Mouse (Mus musculus) heart, adult 2 months (tissue): ENCODE results near the gene Dcun1d4. TPM values are rescaled to one million over a fixed set of nuclear protein-coding genes. Genes with fewer than 3 reads are reported as not detected.
"Not testable (repeated sequence)": the region's sequence is repeated elsewhere in the genome, so short reads cannot be mapped to it uniquely, and the experiment has no call there.

Experiments used
- DNase-seq, 2 experiments: peaks; one replicate each; pipeline ENCODE4 v3.0.0; 2021
- H3K27ac ChIP-seq: fragments of 200-600 bp; 2 replicates; pipeline ENCODE4 v1.8.1; 2022
- H3K27me3 ChIP-seq: fragments of 200-500 bp; 2 replicates; pipeline ENCODE4 v1.6.1; 2012; ENCODE audit warnings: mild to moderate bottlenecking, low read length, inconsistent platforms, mixed read lengths; ENCODE audit not compliant: control insufficient read depth, insufficient read depth
- H3K36me3 ChIP-seq: fragments of 200-500 bp; 2 replicates; pipeline ENCODE4 v1.6.1; 2012; ENCODE audit warnings: low read length, inconsistent platforms; ENCODE audit not compliant: control insufficient read depth, insufficient read depth
- H3K4me1 ChIP-seq: fragments of 200-500 bp; 2 replicates; pipeline ENCODE4 v1.6.1; 2011; ENCODE audit warnings: low read length; ENCODE audit not compliant: control insufficient read depth, insufficient read depth
- H3K4me3 ChIP-seq: fragments of 200-600 bp; 2 replicates; pipeline ENCODE4 v1.8.1; 2022
- H3K79me2 ChIP-seq: fragments of 200-500 bp; replicated peaks from 2 replicates; pipeline ENCODE4 v1.6.1; 2012; ENCODE audit warnings: mild to moderate bottlenecking, inconsistent platforms, low read length, moderate library complexity, mixed read lengths; ENCODE audit not compliant: control insufficient read depth, insufficient read depth
- H3K9ac ChIP-seq: fragments of 200-500 bp; 2 replicates; pipeline ENCODE4 v1.6.1; 2012; ENCODE audit warnings: low read depth, mild to moderate bottlenecking, control low read depth, inconsistent platforms, low read length, mixed read lengths
- CTCF ChIP-seq: fragments of 200-600 bp; IDR thresholded peaks from 2 replicates; pipeline ENCODE4 v1.8.1; 2022; ENCODE audit warnings: antibody characterized with exemption, mild to moderate bottlenecking, moderate library complexity
- EP300 ChIP-seq: fragments of 200-500 bp; IDR thresholded peaks from 2 replicates; pipeline ENCODE4 v1.6.1; 2011; ENCODE audit warnings: low read depth, low read length, control low read depth; ENCODE audit not compliant: insufficient read depth
- POLR2A ChIP-seq: fragments of 200-500 bp; IDR thresholded peaks from 2 replicates; pipeline ENCODE4 v1.6.1; 2011; ENCODE audit warnings: mild to moderate bottlenecking, low read depth, low read length, control low read depth; ENCODE audit not compliant: insufficient read depth
- WGBS: fragments of 180-500 bp; shearing (Covaris S2); methylation state at CpG from one replicate; pipeline ENCODE4 v1.1.7; 2018; 5-methylcytosine and 5-hydroxymethylcytosine counted together
- intact Hi-C: fragments of 180-260 bp; cut with DNase I; formaldehyde crosslinking; loops from one replicate; pipeline ENCODE4 v1.15.1; 2025
- polyA plus RNA-seq: library from polyadenylated mRNA; depleted of rRNA; stranded (reverse); fragments of >200 nt; gene quantifications from 2 replicates; pipeline ENCODE4 v1.2.3, GENCODE M21; 2012
- total RNA-seq, 2 experiments: library from RNA; stranded (reverse); gene quantifications; 2 replicates each; pipeline ENCODE4 v1.2.3; 2021

Dcun1d4 gene
- total and polyA plus RNA-seq, 3 experiments = 4.7 to 17.4 (median 17.2) TPM

DNA sequence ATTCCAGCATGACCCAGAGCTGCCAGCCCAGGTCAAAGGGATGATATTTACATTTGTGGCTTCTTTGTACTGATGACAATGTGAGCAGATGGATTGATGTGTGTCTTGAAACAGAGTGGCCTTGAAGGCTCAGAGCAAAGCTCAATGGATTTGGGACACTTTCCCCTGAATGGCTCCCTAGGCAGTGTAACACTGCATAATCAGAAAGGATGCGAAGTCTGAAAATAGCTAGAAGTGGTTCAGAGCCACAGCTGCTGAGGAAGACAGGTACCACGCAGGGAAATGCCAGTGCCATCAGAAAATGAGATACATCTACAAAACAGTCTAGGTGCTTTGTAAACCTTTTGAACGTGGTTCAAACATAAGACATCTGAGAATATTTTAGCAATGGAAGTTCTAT is 97.3 kb downstream of the Dcun1d4 start:
- Histone ChIP-seq H3K4me1 (0 out of 2 replicates have a peak, but pooled peaks cover 1% of the 10 kb centered on the region), H3K36me3 (no peaks in the 10 kb centered on the region), H3K9ac (no peak overlapping the region), H3K27ac (no peak overlapping the region), H3K79me2 (no peaks in the 10 kb centered on the region), H3K4me3 (no peak overlapping the region), H3K27me3 (no peaks in the 10 kb centered on the region)
- TF ChIP-seq CTCF (no peak), EP300 (no peak), POLR2A (no peak)
- no peak for DNase-seq
- intact Hi-C loops = no loop called here
- WGBS = 82% methylated on average over 3 of the region's 3 CpGs

DNA sequence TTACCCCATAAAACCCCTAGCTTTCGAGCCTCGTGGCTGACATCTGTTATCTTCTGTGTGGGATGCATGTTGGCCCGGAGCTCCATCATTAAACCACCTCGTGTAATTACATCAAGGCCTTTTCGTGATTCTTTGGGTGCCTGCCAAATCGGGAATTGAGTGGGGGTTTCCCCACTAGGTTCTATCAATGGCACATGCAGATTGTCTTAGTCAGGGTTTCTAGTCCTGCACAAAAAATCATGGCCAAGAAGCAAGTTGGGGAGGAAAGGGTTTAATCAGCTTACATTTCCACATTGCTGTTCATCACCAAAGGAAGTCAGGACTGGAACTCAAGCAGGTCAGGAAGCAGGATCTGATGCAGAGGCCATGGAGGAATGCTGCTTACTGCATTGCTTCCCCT is 103.2 kb downstream of the Dcun1d4 start:
- H3K27ac ChIP-seq, H3K4me3 ChIP-seq, H3K36me3 ChIP-seq, H3K4me1 ChIP-seq, DNase-seq, H3K9ac ChIP-seq, intact Hi-C loops, H3K27me3 ChIP-seq, H3K79me2 ChIP-seq: not testable (repeated sequence)
- WGBS = 67% methylated on average over 6 of the region's 6 CpGs

DNA sequence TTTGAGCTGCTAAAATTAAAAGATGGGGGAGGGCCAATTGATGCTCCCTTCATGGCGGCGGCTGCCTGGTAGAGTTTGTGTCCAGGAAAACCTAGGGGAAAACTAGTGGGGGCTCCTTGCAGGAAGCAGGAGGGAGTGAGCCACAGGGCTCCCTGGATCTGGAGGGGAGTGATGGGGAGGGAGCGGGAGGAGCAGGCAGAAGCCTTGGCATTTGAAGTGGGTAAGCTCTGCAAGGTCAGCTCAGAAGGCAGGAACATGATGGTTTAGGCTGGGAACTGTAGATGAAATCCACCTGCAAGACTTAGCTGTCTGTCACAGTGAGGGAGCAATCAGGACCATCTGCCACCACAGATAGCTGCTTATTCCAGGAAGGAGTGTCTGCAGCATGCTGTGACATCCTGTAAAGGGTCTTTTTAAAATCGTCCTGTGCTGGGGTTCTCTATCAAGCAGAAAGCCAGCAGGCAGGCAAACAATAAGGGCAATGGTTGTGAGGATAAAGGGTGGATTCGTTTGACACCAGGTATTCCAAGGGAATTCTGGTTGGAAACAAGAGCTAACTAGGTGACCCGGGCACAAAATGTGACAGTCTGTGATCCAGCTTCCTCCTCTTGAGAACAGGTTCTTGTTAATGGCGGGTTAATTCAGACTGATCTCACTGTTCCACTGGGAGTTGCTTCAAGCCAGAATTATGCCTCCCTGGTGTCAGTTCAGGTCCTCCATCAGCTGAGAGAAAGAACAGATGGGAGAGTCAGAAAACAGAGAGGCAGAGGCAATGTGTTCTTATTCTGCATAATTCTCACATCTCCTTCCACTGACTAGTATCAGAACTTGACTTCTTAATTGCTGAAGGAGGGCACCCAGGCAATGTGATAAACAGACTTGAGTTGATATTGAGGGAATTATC is 104.7 kb downstream of the Dcun1d4 start:
- 45% methylated on average over 7 of the region's 7 CpGs for WGBS

GRCm38 (mm10) chr5:73586597-73586996 is 105.8 kb downstream of the Dcun1d4 start:
- intact Hi-C loops = no loop called here
- no peaks in the 10 kb centered on the region for H3K36me3 ChIP-seq
- no peaks in the 10 kb centered on the region for H3K4me1 ChIP-seq
- H3K4me3 ChIP-seq = no peak overlapping the region
- no peak overlapping the region for H3K27ac ChIP-seq
- H3K9ac ChIP-seq = no peak overlapping the region
- no peak for DNase-seq
- WGBS = 90% methylated on average over 4 of the region's 4 CpGs
- no peaks in the 10 kb centered on the region for H3K27me3 ChIP-seq
- no peak for TF ChIP-seq POLR2A
- TF ChIP-seq EP300 = no peak
- TF ChIP-seq CTCF = no peak
- no peaks in the 10 kb centered on the region for H3K79me2 ChIP-seq

More for the DNA sequence above, 104.7 kb downstream of the Dcun1d4 start:
- Histone ChIP-seq H3K27me3 (no peaks in the 10 kb centered on the region), H3K79me2 (no peaks in the 10 kb centered on the region), H3K36me3 (no peaks in the 10 kb centered on the region), H3K4me3 (no peak overlapping the region), H3K27ac (no peak overlapping the region), H3K9ac (no peak overlapping the region), H3K4me1 (no peaks in the 10 kb centered on the region)
- DNase-seq = no peak
- TF ChIP-seq POLR2A (no peak), CTCF (no peak), EP300 (no peak)
- intact Hi-C loops = no loop called here

DNA sequence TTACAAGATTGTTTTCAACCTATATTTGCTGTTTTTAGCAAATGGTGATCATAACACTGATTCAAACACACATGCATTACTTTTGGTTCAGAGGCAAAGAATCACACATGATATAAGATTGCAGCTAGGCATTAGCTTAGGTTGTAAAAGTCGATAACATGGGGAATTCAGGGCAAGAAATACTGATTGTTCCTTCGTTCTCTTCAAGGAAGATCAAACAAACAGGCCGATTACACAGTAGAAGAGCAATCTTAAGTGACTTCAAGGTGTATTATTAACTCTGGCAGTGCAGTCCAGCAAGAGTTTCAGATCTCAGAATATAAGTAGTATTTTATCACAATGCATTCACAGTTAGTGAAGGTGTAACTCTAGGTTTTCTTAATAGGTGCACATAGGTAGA is 106.3 kb downstream of the Dcun1d4 start:
- Histone ChIP-seq H3K79me2 (no peaks in the 10 kb centered on the region), H3K4me3 (no peak overlapping the region), H3K9ac (no peak overlapping the region), H3K4me1 (no peaks in the 10 kb centered on the region), H3K27me3 (no peaks in the 10 kb centered on the region), H3K27ac (no peak overlapping the region), H3K36me3 (no peaks in the 10 kb centered on the region)
- intact Hi-C loops = no loop called here
- no peak for TF ChIP-seq CTCF
- no peak for TF ChIP-seq EP300
- no peak for TF ChIP-seq POLR2A
- DNase-seq = no peak
- WGBS = 77% methylated on average over 3 of the region's 3 CpGs

DNA sequence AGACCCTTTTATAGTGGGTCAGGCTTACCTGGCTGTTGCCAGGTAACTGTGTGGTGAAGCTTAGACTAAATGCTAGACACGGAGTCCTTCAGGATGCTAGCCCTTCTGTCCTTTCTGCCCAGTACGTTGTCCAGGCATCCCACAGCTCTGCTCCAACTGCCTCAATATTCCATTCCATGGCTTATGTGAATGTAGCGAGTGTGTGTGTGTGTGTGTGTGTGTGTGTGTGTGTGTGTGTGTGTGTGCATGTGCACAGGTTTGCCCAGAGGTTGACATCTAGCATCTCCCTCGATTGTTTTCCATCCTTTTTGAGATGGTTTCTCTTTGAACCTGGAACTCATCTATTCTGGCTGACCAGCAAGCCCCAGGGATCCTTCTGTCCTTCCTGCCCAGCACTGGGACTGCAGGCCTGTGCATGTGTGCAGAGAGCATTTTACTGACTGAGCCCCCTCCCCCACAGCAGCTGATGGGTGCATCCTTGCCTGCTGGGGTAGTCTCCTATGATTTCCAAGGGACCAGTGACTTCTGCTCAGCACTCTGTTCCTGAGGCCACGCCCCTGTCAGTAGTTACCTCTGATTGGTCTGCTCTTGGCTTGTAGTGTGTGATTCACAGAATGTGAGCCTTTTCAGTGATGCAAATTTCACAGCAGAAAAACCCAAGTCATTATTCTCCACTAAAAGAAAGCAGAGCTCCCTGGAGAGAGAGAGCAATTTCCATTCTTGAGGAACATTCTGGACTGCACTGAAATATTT is 118.3 kb downstream of the Dcun1d4 start:
- H3K27me3 ChIP-seq = no peaks in the 10 kb centered on the region
- no peaks in the 10 kb centered on the region for H3K79me2 ChIP-seq
- DNase-seq = peak in 1 of 2 experiments; percentile 7
- H3K27ac ChIP-seq = no peak overlapping the region
- WGBS = 57% methylated on average over 5 of the region's 5 CpGs
- intact Hi-C loops = no loop called here
- no peak overlapping the region for H3K4me3 ChIP-seq
- H3K36me3 ChIP-seq = no peaks in the 10 kb centered on the region
- TF ChIP-seq CTCF (no peak), POLR2A (no peak), EP300 (no peak)
- no peak overlapping the region for H3K9ac ChIP-seq
- no peaks in the 10 kb centered on the region; the same call in 1 of the 2 replicates for H3K4me1 ChIP-seq
